Mouse (Mus musculus) erythroblast, embryonic 14.5 days (primary cell): ENCODE measurements around the gene Ubqln3.

Source experiments
- GATA1 ChIP-seq: IDR thresholded peaks from 2 replicates; pipeline ENCODE4 v1.6.1; 2012; ENCODE audit warnings: low read length, inconsistent platforms, mixed read lengths
- TAL1 ChIP-seq: IDR thresholded peaks from 3 replicates; pipeline ENCODE4 v1.6.1; 2012; ENCODE audit warnings: low read length, inconsistent platforms, mixed read lengths

DNA sequence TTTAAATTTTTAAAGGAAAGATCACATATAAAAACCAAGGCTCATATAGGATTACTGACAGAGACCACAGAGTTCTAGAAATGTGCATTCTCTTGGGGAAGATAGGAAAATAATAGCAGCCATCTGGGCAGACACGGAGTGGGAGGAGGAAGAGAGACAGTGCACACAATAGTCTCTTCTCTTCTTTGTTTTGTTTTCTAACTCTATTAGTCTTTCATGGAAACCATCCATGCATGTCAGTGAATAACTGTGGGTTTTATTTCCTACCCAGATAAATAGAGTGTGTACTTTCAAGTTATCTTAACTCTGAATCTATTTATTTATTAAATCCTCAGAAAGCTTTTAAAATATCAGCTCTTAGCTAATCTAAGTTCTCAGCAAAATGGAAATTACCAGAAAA is 32.0 kb upstream of the Ubqln3 start:
- no peak for TF ChIP-seq GATA1
- no peak for TF ChIP-seq TAL1
